ENCODE assay signal across 8 mouse cellular contexts in the genomic region with DNA sequence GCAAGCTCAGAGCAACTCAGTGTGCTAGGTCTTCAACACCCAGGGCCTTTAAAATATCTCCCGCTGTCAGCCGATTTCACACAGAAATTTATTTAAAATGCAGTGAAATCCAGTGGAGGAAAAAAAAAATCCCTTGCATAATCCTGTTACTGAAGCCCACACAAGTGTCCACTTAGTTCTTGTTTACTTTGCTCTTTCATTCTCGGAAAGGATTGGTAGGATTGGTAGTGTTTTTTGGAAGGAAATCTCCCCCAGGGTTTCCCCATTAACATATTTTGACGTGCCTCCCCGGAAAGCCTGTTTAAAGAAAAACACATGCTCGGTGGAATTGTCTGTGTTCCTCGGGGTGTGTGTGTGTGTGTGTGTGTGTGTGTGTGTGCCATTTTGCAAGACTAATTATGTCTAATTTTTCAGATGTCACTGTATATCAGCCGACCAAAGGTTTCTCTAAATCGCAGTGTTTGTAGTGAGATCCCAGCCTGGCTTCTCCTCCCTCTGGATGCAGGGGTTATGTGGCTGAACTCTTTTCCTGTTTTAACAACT. TPM values are rescaled to one million over a fixed set of nuclear protein-coding genes. Genes with fewer than 3 reads are reported as not detected.
DNase-seq lines count a peak whose midpoint lies in the region; ATAC-seq and TF ChIP-seq lines count a peak whose summit lies in the region.

No protein-coding gene starts in this region.

- H3K9me3 ChIP-seq in heart, embryonic 11.5 days (replicated peaks; ENCODE audit: control insufficient read depth, low read length) = no peaks in the 10 kb centered on the region
- H3K9me3 ChIP-seq in heart, postnatal 0 days (replicated peaks; ENCODE audit: control insufficient read depth, low read length) = no peaks in the 10 kb centered on the region
- no peaks in the 10 kb centered on the region for H3K9me3 ChIP-seq in liver, postnatal 0 days (ENCODE audit: low read length)

- no peaks in the 10 kb centered on the region for H3K36me3 ChIP-seq in heart, embryonic 11.5 days (ENCODE audit: control insufficient read depth, insufficient read depth, low read length)
- no peaks in the 10 kb centered on the region for H3K36me3 ChIP-seq in heart, postnatal 0 days (replicated peaks; ENCODE audit: control insufficient read depth, insufficient read depth, low read length)
- H3K36me3 ChIP-seq in liver, postnatal 0 days (replicated peaks; ENCODE audit: insufficient read depth, low read length) = peaks cover 8% of the 10 kb centered on the region; the same call in 1 of the 2 replicates

- H3K9ac ChIP-seq in heart, embryonic 11.5 days (ENCODE audit: low read depth, low read length) = peak overlapping the region; percentile 71; the same call in 1 of the 2 replicates
- peak overlapping the region; percentile 27 for H3K9ac ChIP-seq in heart, postnatal 0 days (replicated peaks; ENCODE audit: low read depth, low read length)
- peak overlapping the region; percentile 69 for H3K9ac ChIP-seq in liver, postnatal 0 days (replicated peaks)

- no peak overlapping the region for H3K27ac ChIP-seq in heart, embryonic 11.5 days (ENCODE audit: low read depth, low read length)
- H3K27ac ChIP-seq in bone marrow, adult 2 months (ENCODE audit: control insufficient read depth, insufficient read depth, low read depth, low read length, poor library complexity) = no peak overlapping the region
- H3K27ac ChIP-seq in heart, postnatal 0 days (ENCODE audit: low read depth) = 0 out of 2 replicates have a peak overlapping the region, but pooled peaks have one; percentile 21
- H3K27ac ChIP-seq in liver, postnatal 0 days (ENCODE audit: low read depth) = peak overlapping the region; percentile 96

- intact Hi-C loops in heart, postnatal 25 days (cut with DNase I) = no loop called here

- H3K4me2 ChIP-seq in heart, embryonic 11.5 days = peak overlapping the region; percentile 86
- peak overlapping the region; percentile 71 for H3K4me2 ChIP-seq in heart, postnatal 0 days (ENCODE audit: low read depth, low read length)
- H3K4me2 ChIP-seq in liver, postnatal 0 days (ENCODE audit: low read depth, low read length) = peak overlapping the region; percentile 73

- 14% methylated on average over 9 of the region's 9 CpGs for WGBS in heart, embryonic 11.5 days (ENCODE audit: insufficient replicate concordance)
- WGBS in bone marrow, adult 2 months = 34% methylated on average over 9 of the region's 9 CpGs
- WGBS in heart, postnatal 0 days = 37% methylated on average over 9 of the region's 9 CpGs
- WGBS in liver, postnatal 0 days (ENCODE audit: insufficient replicate concordance) = 18% methylated on average over 9 of the region's 9 CpGs

- TF ChIP-seq CTCF in bone marrow, adult 2 months (IDR thresholded peaks at IDR 0.05; ENCODE audit: control insufficient read depth, insufficient read depth, low read length) = peak; percentile 2; the same call in 1 of the 2 replicates
- TF ChIP-seq CTCF in heart, postnatal 0 days (IDR thresholded peaks at IDR 0.05; ENCODE audit: low read depth) = no peak
- no peak for TF ChIP-seq CTCF in liver, postnatal 0 days (IDR thresholded peaks at IDR 0.05; ENCODE audit: low read depth)

- no peak for TF ChIP-seq POLR2A in bone marrow, adult 2 months (IDR thresholded peaks at IDR 0.05; ENCODE audit: borderline replicate concordance, control insufficient read depth, low read depth, low read length)

- TF ChIP-seq EP300 in heart, postnatal 0 days (IDR thresholded peaks at IDR 0.05; ENCODE audit: low read depth) = no peak
- no peak for TF ChIP-seq EP300 in liver, postnatal 0 days (IDR thresholded peaks at IDR 0.05; ENCODE audit: low read depth)

- H3K4me1 ChIP-seq in heart, embryonic 11.5 days (ENCODE audit: control insufficient read depth, insufficient read depth, low read length) = peaks cover 3% of the 10 kb centered on the region; the same call in 1 of the 2 replicates
- no peaks in the 10 kb centered on the region for H3K4me1 ChIP-seq in bone marrow, adult 2 months (ENCODE audit: control insufficient read depth, insufficient read depth, low read length)
- H3K4me1 ChIP-seq in heart, postnatal 0 days (ENCODE audit: control insufficient read depth, insufficient read depth) = 0 out of 2 replicates have a peak, but pooled peaks cover 5% of the 10 kb centered on the region
- peaks cover 9% of the 10 kb centered on the region; the same call in 1 of the 2 replicates for H3K4me1 ChIP-seq in liver, postnatal 0 days (ENCODE audit: insufficient read depth)

- no peak for ATAC-seq in heart, embryonic 11.5 days (replicated peaks; ENCODE audit: insufficient number of reproducible peaks, low FRiP score, low TSS enrichment)
- ATAC-seq in heart, postnatal 0 days (ENCODE audit: insufficient read depth, low read depth) = no peak
- ATAC-seq in liver, postnatal 0 days = no peak
- ATAC-seq in cerebellum, adult (ENCODE audit: insufficient number of reproducible peaks, low FRiP score, low TSS enrichment) = no peak

- no peaks in the 10 kb centered on the region for H3K27me3 ChIP-seq in heart, embryonic 11.5 days (ENCODE audit: control insufficient read depth, insufficient read depth, low read length)
- no peaks in the 10 kb centered on the region for H3K27me3 ChIP-seq in heart, postnatal 0 days (ENCODE audit: control insufficient read depth, insufficient read depth, low read length)
- no peaks in the 10 kb centered on the region for H3K27me3 ChIP-seq in liver, postnatal 0 days (ENCODE audit: insufficient read depth, low read length)

- DNase-seq in heart, postnatal 25 days (ENCODE audit: low spot score) = no peak
- no peak for DNase-seq in heart, postnatal 0 days (ENCODE audit: low spot score)
- DNase-seq in liver, postnatal 0 days = no peak
- no peak for DNase-seq in adrenal gland, adult 18-20 months (ENCODE audit: low spot score in 2 of 2)
- no peak for DNase-seq in cerebellum, postnatal 14 days

- peak overlapping the region; percentile 55 for H3K4me3 ChIP-seq in heart, embryonic 11.5 days (ENCODE audit: low read depth, low read length)
- H3K4me3 ChIP-seq in bone marrow, adult 2 months (replicated peaks; ENCODE audit: control insufficient read depth, low read depth, low read length) = peak overlapping the region; percentile 63
- H3K4me3 ChIP-seq in heart, postnatal 0 days (ENCODE audit: low read depth, low read length) = peak overlapping the region; percentile 41
- peak overlapping the region; percentile 50 for H3K4me3 ChIP-seq in liver, postnatal 0 days (ENCODE audit: low read depth, low read length)

RNA-seq across cellular contexts. Expression of gene Cd302, which starts 1.0 kb away (rescaled TPM):
- 18.5 and 22.6 TPM in 2 replicates for polyA plus RNA-seq in heart, embryonic 11.5 days (2014; fragmentation: Nextera tagmentation; extraction: Ambion mirVana)
- total RNA-seq in heart, postnatal 25 days (2021) = 1 to 10 TPM; 9.4 to 9.9 TPM
- 3.6 and 8.1 TPM in 2 replicates for polyA plus RNA-seq in bone marrow, adult 2 months (2011; ENCODE audit: insufficient read depth, insufficient read length, low replicate concordance, missing spikeins)
- total RNA-seq in heart, postnatal 0 days (2014; rRNA removed; ENCODE audit: low replicate concordance) = 9.8 and 11.2 TPM in 2 replicates
- 17.8 and 18.3 TPM in 2 replicates for polyA plus RNA-seq in heart, postnatal 0 days (2015; fragmentation: Nextera tagmentation; extraction: Ambion mirVana)
- polyA plus RNA-seq in liver, postnatal 0 days (2015; fragmentation: Nextera tagmentation; extraction: Ambion mirVana) = 349 and 375 TPM in 2 replicates
- total RNA-seq in adrenal gland, adult 18-20 months (2021) = 10 to 100 TPM; 34.5 to 47.8 TPM

Comparison
In these comparisons a context has a peak if more than half of its experiments do, and no peak if none do; other contexts are left out.
1. H3K27ac ChIP-seq: peak in heart, postnatal 0 days (single experiment) and liver, postnatal 0 days (single experiment); none in heart, embryonic 11.5 days (single experiment) and bone marrow, adult 2 months (single experiment).
2. RNA of gene Cd302, which starts 1.0 kb away (polyA plus RNA-seq): 349 to 375 TPM in liver, postnatal 0 days; 18.5 to 22.6 TPM in heart, embryonic 11.5 days, 17.8 to 18.3 TPM in heart, postnatal 0 days and 3.6 to 8.1 TPM in bone marrow, adult 2 months; every median in the first group is over 10 times any median in the second.
3. Peak in every context shown above with its lines, with median percentiles within 50 percentile points of each other: H3K4me2 ChIP-seq, H3K4me3 ChIP-seq and H3K9ac ChIP-seq.